21 mouse cellular contexts compared by ENCODE assay signal in genomic region chr10:128042466-128042865, GRCm38 (mm10). TPM values are rescaled to one million over a fixed set of nuclear protein-coding genes. Genes with fewer than 3 reads are reported as not detected.
"Had no signal": no experiment of that assay in that cellular context is flagged by ENCODE, and none has a peak within 500 bp of the region (broad histone marks: within the 10 kb centered on the region; RNA-seq: fewer than 3 reads in every experiment).

No protein-coding gene starts in this region.

- H3K27ac ChIP-seq: left cerebral cortex, adult 2 months; midbrain, embryonic 10.5 days; neural tube, embryonic 13.5 days had no signal

- H3K27me3 ChIP-seq: kidney, embryonic 15.5 days; neural tube, embryonic 13.5 days had no signal

- H3K4me3 ChIP-seq: kidney, embryonic 15.5 days; left cerebral cortex, adult 2 months; midbrain, embryonic 10.5 days; neural tube, embryonic 13.5 days had no signal

- H3K9ac ChIP-seq: neural tube, embryonic 13.5 days had no signal

- H3K9me3 ChIP-seq: kidney, embryonic 15.5 days; midbrain, embryonic 10.5 days; neural tube, embryonic 13.5 days had no signal

- DNase-seq: kidney, postnatal 14 days; lung, embryonic 14.5 days; lung, postnatal 10 days; lung, postnatal 4 days; retina, postnatal 1 day; right cerebral cortex, postnatal 4 days; spleen, adult 18-20 months; thymus, adult 18-20 months; thymus, postnatal 14 days had no signal

- H3K4me2 ChIP-seq: kidney, embryonic 15.5 days; liver, embryonic 11.5 days; lung, embryonic 14.5 days; neural tube, embryonic 13.5 days had no signal

- ATAC-seq: midbrain, embryonic 16.5 days had no signal

RNA-seq across cellular contexts. Expression of gene Hsd17b6, which starts 35.1 kb away (rescaled TPM):
- total RNA-seq: layer of hippocampus, adult 8-10 months; layer of hippocampus, postnatal 25 days; left cerebral cortex, adult 2 months; left cerebral cortex, postnatal 14 days; megakaryocyte, adult 5-6 weeks had no signal
- polyA plus RNA-seq: kidney, embryonic 15.5 days; limb, embryonic 11.5 days; liver, embryonic 11.5 days; lung, embryonic 14.5 days; midbrain, embryonic 10.5 days; midbrain, embryonic 16.5 days; neural tube, embryonic 13.5 days; stomach, embryonic 14.5 days had no signal
